Mouse (Mus musculus): ENCODE results near the gene Stxbp5.

The Stxbp5 gene

DNA sequence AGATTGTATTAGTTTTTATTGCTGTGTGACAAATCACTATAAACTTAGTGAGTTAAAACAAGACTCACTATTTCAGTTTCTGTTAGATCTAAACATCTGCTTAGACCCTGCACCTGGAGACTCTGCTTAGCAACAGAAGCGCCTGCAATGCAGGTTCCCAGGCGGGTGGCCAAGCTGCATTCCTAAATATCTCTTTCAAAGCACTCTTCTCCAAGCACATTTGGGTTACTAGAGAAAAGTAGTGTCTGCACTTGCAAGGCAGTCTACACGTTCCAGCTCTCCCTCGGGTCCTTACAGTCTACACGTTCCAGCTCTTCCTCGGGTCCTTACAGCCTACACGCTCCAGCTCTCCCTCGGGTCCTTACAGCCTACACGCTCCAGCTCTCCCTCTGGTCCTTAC is 44.1 kb downstream of the Stxbp5 start:
- DNase-seq = no peak

DNA sequence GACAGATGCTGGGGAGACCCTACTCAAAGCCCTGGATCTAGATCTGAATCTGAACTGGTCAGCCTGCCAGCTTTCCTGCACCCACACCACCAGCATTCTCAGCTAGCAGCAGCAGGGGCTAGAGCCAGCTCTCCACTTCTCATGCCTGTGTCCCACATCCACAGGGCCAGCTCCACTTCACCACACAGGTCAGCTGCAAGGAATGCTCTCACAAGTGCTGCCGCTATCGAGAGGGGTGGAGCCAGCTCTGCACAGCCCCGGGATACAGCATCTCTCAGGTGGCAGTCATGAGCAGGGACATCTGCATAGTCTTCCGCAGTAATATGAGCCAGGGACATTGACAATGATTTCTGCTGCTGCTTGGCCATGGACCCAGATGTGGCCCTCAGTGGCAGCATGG is 54.5 kb downstream of the Stxbp5 start:
- no peak for DNase-seq

DNA sequence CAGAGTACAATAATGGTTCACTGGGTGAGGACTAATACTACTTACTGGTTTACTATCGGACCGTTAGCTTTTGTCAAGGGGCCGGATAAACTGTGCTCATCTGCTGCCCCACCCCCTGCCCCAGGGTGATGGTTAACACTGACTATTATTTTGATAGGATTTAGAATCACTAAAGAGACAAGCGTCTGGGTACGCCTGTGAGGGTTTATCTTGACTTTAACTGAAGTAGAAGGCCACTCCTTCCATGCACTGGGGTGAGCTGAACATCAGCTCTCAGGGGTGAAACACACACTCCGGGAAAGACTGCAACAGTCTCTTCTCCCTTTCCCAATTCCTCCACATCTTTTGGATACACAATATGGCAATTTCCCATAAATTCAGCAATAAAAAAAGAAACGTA is 61.5 kb downstream of the Stxbp5 start:
- DNase-seq = no peak

DNA sequence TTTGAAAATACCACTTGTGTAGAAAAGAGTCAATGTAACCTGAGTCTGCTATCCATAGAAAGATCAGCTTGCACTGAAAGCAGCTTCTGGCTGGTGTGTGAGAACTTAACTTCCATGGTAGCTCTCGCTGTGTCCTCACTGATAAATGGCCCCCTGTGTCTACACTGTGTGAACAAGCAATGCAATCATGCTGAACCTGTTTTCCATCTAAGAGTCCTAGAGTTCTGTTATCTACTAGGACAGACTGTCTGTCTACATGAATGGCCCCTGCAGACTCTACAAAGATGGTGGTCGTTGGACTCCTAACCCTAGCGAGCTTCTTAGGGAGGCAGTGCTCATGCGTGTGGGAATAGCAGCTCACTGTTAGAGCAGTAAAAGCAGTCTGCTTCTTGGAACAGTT is 65.9 kb downstream of the Stxbp5 start:
- DNase-seq = no peak

DNA sequence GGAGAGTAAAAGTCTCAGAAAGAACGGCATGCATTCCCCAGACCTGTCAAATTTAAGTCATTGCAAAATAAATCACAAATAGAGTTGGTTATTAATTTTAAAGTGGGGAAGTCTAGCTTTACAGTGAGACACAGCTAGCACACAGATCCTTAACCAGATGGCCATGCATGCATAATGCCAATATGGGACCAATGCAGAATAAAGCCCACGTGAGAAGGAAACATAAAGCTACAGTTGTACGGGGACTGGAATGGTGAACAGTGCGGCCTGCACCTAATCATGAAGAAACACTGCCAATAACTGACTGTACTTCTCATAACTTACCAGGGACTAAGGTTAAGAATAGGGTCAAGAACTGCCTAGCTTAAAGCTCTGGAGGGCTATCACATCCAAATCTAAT is 67.9 kb downstream of the Stxbp5 start:
- DNase-seq = no peak

DNA sequence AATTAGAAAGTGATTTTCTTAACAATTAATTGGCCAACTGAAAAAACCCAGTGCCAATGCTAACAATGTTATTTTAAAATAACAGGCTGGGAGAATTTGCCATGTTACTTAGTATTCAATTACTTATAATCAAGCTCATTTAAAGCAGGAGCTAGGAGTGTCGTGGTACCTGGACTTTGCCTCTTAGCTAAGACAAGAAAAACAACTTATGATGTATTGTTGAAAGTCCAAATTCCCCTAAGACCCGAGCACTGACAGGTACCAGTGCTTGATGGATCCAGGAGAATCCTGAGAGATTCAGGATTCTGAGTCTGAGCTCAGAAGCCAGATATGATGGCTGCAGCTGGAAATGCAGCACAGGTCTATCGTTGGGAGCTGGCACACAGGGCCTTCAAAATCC is 71.1 kb downstream of the Stxbp5 start:
- peak in 1 of 2 experiments; percentile 9 for DNase-seq

DNA sequence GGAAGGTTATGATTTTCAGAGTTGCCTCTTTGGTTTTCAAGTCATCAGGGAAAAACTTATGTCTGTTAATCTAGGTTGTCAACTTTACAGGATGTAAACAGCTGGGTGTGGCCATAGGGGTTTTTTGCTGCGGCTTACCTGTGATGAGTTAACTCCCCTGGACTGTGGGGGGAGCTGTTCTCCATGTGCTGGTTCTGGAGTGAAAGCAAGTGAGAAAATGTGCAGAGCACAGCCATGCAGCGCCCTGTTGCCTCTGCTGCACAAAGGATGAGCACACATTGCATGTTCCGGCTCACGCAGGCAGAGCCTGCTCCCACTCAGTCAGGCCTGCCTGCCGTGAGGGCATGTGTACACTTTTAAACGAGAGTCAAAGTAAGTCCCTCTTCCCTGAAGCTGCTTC is 79.6 kb downstream of the Stxbp5 start:
- DNase-seq = peak; percentile 25 to 67

DNA sequence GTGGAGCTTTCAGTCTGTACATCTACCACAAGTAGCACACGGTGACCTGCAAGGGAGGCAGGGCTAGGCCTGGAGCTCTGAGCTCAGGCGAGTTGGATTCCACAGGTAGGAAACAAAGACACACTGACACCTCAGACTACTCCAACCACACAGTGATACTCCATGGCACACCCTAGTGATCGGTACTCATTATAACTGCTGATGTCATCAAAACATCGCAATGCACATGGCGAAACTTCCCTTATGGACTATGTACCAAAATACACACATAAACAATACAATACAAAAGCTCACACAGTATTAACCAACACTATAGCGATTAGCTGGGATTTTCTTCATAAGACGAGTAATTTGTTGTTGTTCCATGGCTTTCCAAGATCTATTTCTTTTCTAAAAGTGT is 82.3 kb downstream of the Stxbp5 start:
- no peak for DNase-seq

DNA sequence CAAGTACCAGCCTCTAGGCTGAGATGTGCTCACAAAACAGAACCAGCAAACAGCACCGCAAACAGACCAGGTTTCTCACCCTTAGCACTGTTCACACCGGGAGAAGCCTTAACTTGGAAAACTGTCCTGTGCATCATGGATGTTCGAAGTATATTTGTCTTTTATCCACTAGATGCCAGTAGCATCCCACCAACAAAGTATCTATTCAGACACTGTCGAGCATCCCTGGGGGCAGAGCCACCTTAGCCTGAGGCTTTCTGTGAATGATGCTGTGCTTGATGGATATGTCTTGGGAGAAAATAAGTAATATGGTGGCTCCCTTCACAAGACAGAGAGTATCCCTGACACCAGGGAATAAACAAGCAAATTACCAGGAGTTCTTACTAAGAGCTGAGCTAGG is 87.0 kb downstream of the Stxbp5 start:
- DNase-seq = peak in 1 of 2 experiments; percentile 10

DNA sequence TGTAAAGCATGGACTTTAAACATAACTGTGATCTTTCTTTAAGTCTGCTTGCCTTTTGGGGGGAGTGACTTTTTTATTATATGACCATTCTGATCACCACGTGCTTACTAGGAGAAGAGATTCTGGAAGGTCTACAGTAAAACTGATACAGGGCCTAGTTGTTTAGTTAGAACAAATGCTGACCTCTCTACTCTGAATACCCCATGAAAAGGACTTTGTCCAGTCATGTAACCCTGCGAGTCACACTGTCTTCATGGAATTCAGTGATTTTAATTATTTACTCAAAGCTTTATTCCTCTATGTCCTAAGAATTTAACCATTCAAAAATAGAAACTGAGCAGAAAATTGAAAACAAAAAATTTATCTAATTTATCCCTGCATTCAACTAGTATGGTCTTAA is 93.3 kb downstream of the Stxbp5 start:
- DNase-seq = peak in 1 of 2 experiments; percentile 39

DNA sequence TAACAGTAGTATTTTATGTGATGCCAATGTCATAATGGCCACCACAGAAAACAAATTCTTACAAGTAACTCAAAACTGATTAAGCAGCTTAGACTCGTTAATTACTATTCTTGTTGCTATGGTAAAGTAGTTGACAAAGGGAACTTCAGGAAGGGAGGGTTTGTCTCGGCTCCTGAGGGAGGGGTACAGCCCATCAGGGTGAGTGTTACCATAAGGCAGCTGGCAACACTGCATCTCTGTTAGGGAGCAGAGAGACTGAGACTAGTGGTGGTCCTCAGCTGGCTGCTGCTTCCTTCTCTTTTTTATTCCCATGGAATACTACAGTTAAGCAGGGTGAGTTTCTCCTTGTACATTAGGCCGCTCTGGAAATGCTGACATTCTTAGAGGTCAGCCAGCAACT is 95.5 kb downstream of the Stxbp5 start:
- DNase-seq = no peak

DNA sequence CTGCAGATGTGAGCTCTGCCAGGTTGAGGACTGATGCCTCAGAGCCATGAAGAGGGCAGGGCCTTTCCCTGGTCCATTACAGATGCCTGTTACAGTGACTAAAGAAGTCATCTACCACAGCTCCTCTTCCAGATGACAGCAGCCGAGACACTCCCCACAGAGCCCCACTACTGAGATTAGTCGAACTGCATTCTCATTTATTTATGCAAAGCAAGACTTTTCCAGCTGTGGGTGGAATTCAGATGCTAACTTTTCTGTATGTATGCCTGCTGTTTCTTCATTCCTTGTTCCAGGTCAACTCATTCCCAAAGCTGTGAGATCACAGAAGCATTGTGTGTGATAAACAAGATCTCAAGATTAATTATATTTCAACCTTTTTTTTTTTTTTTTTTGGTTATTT is 97.8 kb downstream of the Stxbp5 start:
- no peak for DNase-seq

DNA sequence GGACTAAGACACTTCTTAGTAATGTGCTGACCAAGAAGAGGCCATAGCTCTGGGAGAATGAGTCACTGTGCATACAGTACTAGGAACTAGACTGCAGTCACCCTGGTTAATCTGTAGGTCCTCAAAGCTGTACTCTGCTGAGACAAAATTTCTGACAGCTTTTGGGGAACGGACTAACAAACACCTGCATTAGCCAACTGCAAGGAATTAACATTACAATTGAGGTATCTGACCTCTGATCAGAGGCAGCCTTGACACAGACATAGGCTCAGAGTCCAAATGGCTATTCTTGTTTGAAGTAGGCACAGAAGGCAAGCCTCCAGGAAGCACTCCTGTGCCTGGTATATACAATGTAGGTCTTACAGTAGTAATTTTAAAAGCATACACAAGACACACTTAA is 99.3 kb downstream of the Stxbp5 start:
- peak in 1 of 2 experiments; percentile 5 for DNase-seq

DNA sequence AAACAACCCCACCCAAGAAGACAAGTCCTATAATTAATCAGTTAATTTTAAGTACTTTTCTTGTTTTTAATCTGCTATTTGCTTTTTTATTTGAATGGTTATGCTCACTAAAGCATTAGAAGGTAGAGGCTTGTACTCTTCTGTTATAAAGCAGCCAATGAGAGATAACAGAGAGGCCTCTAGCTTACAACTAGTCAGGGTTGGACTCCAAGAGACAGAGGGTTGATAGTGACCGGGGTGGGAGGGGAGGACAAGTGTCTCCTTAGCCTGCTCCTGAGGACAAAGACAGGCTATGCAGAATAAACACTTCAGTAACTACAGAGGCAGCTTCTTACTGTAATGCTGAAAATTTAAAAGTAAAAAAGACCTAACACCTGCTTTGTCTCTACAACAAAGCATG is 101.8 kb downstream of the Stxbp5 start:
- no peak for DNase-seq

DNA sequence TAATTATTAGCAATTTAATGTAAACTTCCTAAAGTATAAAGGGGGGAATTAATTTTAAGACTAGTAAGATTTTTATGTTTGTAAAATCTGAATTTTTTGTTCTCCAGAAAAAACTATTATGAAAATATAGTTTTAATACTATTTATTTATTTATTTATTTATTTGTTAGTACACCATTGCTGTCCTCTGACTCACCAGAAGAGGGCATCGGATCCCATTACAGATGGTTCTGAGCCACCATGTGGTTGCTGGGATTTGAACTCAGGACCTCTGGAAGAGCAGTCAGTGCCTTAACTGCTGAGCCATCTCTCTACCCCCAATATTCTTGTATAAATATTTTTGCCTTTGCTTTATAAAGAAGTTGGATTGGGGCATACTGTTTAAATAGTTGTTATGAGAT is 104.5 kb downstream of the Stxbp5 start:
- peak in 1 of 2 experiments; percentile 23 for DNase-seq

DNA sequence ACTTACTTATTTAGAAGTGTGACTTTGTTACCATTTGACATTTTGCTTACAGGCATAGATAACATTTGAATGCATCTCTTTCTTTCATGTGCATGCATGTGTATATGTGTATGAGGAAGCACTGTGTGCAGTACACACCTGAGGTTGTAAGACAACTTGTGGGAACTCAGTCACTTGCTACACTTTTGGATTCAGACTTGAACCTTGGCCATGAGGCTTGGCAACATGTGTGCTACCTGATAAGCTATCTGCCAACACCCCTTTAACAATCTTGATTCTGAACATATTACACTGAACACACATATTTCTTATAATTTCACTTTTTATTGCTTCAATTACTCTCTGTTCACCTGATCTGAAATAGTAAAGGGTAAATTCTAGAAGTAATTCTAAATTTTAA is 106.5 kb downstream of the Stxbp5 start:
- no peak for DNase-seq

DNA sequence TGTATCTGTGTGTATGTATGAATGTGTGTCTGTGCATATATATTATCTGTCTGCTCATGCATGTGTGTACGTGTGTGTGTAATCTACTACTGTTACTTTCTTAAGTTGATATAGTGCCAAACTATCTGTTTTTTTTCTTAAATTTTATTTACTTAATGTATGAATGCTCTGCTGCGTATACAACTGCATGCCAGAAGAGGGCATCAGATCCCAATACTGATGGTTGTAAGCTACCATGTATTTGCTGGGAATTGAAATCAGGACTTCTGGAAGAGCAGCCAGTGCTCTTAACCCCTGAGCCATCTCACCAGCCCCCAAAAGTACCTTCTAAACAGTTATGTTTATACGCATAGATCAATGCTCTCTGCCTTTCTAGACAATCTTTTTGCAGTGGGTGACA is 109.9 kb downstream of the Stxbp5 start:
- peak in 1 of 2 experiments; percentile 12 for DNase-seq

DNA sequence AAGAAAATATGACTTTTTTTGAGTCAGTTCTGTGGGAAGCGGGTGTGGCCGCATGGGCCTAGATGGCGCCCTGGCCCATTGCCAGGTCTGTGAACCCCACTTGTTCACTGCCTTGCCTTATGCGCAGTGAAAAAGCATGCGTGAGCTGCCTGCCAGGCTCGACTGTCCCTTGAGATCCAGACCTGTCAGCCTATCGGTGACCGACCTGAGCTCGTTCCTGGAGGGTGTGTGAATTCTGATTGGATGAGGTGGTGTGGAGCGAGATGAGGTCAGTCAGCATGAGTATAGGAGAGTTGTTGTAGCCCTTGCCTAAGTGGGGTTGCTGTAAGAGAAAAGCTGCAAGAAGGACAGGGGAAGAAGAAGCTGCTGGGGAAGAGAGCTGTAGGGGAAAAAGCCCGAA is 114.4 kb downstream of the Stxbp5 start:
- no peak for DNase-seq

DNA sequence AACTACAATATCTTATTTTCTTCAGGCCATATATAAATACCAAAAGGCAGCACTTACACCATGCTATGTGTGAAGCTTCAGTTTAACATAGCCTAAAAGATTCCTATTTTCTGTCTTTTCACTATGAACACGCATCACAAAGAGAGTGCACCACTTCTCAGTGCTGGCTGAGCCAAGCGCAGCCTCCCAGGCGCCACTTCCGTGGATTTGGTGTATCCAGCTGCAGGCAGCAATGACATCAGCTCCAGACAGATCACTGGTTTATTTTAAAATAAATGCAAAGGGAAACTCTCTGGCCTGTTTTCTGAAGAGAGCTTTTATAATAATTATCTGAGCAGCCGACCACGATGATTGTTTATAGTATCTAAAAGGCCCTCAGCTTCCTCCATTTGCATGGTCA is 115.2 kb downstream of the Stxbp5 start:
- no peak for DNase-seq

DNA sequence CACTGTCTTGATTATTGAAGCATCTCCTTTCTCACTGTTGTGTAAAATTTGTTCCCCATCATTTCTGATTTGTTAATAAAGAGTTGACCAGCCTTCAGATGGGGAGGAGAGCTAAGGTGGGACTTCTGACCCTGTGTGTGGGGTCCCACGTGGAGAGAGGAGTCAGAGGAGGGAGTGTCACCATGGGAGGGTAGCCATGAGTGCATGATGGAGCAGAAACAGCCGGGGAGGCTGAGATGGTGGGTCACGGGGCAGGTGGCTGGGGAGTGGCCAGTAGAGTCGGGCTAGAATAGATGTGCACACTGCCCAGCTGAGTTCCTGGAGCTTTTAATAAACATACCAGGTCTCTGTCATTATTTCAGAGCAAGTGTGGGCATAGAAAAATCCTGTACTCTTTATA is 121.0 kb downstream of the Stxbp5 start:
- no peak for DNase-seq

DNA sequence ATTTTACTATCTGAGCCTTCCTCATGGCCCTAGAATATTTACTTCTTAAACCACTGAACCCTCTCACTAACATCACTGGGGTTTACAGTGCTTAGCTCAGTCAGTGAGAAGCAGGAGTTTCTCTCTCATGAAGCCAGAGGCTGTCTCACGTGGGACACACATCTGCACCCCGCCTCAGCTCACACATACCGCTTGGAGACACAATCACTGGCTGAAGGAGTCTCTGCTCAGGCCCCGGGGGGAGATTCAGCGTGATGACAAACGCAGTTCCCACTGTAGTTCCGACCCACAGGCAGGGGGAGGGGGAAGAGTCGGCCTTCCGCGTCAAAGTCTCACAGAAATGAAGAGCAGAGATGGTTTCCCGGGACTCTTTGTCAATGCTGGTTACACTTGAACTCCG is 130.6 kb downstream of the Stxbp5 start:
- DNase-seq = no peak

DNA sequence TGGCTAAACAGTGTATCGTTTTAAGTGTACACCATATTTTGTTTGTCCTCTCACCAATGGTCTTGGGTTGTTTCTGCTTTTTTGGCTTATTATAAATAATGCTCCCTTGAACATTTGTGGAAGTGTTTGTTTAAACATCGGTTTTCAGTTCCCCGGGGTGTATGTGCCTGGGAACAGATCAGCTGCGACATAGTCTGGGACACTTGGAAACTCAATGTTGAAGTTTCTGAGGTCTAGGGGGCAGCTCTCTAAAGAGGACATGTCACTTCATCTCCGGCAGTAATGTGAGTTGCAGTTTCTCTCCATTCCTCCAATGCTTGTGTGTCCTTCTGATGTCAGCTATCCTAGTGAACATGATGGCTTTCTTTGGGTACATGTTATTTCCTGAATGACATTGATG is 137.0 kb downstream of the Stxbp5 start:
- no peak for DNase-seq

DNA sequence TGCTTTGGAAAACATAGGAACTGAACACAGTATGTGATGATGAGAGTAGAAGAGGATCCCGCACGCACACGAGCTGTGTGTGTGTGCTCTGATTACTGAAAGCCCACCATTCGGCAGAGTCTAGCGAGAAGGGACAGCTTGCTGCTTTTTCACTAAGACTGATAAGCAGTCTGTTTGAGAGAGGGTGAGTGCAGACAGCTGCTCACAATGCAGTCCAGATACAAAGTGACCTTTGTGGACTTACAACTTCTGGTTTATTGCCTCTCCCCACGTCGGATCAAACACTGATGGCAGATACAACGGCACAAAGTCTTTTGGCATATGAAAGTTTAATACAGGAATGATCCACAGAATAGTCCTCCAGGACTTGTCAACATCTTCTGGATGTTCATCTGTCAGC is 140.6 kb downstream of the Stxbp5 start:
- no peak for DNase-seq

DNA sequence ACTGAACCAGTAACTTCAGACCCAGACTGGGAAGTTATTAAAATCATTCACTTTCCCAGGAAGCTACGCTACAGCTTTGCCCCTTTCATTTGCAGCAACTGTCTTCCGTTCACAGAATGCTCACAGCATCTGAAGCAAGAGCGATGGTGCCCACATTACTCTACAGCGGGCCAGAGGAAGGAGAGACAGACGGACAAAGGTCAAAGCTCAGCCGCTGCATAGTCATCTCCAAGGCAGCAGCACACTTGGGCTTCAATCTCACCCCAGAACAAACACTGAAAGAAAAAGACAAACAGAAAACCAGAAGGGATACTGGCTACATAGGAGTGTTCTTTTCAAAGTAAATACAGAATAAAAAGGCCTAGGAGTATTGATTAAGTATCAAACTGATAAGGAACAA is 144.3 kb downstream of the Stxbp5 start:
- peak in 1 of 2 experiments; percentile 5 for DNase-seq

DNA sequence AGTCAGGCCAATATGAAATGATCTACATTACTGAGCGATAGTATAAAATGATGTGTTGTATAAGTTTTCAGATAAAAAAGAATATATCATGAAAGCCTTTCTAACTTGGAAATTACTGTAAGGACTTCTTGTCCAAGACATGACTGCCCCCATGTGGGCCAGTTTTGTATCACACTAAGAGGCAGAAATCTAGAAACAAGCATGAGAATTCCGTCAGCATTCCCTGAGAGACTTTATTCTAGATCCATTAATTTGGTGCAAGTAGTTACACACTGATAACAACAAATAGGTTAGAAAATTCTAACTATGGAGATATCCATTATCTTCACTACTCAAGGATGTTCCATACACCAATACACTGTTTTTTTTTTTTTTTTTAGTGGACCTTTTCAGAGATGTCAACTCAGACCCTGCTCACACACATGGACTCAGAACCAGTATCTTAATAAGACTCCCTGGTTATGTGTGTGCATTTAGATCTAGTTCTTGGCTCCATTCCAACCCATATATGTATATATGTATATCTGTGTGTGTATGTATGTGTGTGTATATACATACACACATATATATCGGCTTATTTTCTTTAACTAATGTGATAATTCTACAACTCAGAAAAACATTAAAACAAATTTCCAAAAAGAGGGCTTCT is 145.9 kb downstream of the Stxbp5 start:
- DNase-seq = peak; percentile 50 to 85

DNA sequence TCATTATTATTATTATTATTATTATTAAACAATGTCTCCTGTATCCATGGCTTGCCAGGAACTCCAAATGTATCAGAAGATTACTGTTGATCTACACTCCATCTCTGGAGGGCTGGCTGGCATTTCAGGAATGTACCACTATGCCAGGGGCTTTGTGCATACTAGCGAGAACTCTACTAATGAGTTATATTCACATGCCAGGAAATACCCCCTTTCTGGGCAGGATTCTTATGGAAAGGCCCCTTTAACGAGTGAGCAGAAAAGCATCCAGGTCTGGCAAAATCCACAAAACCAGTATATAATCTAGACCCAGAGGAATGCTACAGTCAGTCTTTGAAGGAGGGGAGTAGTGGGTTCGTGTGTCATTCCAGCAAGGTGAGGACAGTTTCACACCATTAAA is 167.0 kb downstream of the Stxbp5 start:
- no peak for DNase-seq
